Comparison of ENCODE assay signal across 16 mouse cellular contexts in genomic region chr2:112600222-112600621, GRCm38 (mm10).
DNase-seq lines count a peak whose midpoint lies in the region; ATAC-seq and TF ChIP-seq lines count a peak whose summit lies in the region.
"Had no signal": no experiment of that assay in that cellular context is flagged by ENCODE, and none has a peak within 500 bp of the region (broad histone marks: within the 10 kb centered on the region; RNA-seq: fewer than 3 reads in every experiment).

No protein-coding gene starts in this region.

- ATAC-seq in hindbrain, embryonic 12.5 days (ENCODE audit: low FRiP score): 0 out of 2 replicates have a peak, but pooled peaks have one; percentile 11
- ATAC-seq in midbrain, embryonic 16.5 days: 0 out of 2 replicates have a peak, but pooled peaks have one; percentile 36
- ATAC-seq in midbrain, embryonic 13.5 days: no peak
- ATAC-seq: intestine, postnatal 0 days; liver, postnatal 0 days had no signal

- no peak for DNase-seq in hindbrain, embryonic 10.5 days (ENCODE audit: low spot score)
- DNase-seq in brain, embryonic 14.5 days (ENCODE audit: low read depth): peak; percentile 31
- DNase-seq in retina, postnatal 1 day: peak; percentile 41
- no peak for DNase-seq in layer of hippocampus, postnatal 14 days (ENCODE audit: low spot score in 2 of 2)
- DNase-seq in urinary bladder, postnatal 36 days (ENCODE audit: low spot score in 2 of 2): no peak
- DNase-seq: heart, postnatal 36 days; liver, postnatal 0 days; lung, postnatal 36 days had no signal

- TF ChIP-seq CTCF in brain, embryonic 14.5 days (IDR thresholded peaks at IDR 0.05; ENCODE audit: borderline replicate concordance, extremely low read depth, insufficient read depth, insufficient read length): no peak

- H3K4me3 ChIP-seq in hindbrain, embryonic 12.5 days: no peak overlapping the region
- H3K4me3 ChIP-seq in hindbrain, embryonic 10.5 days: no peak overlapping the region
- no peak overlapping the region for H3K4me3 ChIP-seq in midbrain, embryonic 16.5 days (ENCODE audit: low read depth, low read length)
- no peak overlapping the region for H3K4me3 ChIP-seq in midbrain, embryonic 13.5 days (replicated peaks)
- H3K4me3 ChIP-seq: embryonic facial prominence, embryonic 12.5 days; heart, embryonic 12.5 days; limb, embryonic 15.5 days; neural tube, embryonic 12.5 days had no signal

- H3K9ac ChIP-seq in hindbrain, embryonic 12.5 days: no peak overlapping the region
- H3K9ac ChIP-seq in midbrain, embryonic 16.5 days (ENCODE audit: low read depth, low read length): no peak overlapping the region
- no peak overlapping the region for H3K9ac ChIP-seq in midbrain, embryonic 13.5 days (replicated peaks)
- H3K9ac ChIP-seq: embryonic facial prominence, embryonic 12.5 days; heart, embryonic 12.5 days; limb, embryonic 15.5 days; liver, postnatal 0 days; neural tube, embryonic 12.5 days had no signal

- H3K4me2 ChIP-seq in hindbrain, embryonic 12.5 days (replicated peaks): no peak overlapping the region
- no peak overlapping the region for H3K4me2 ChIP-seq in midbrain, embryonic 16.5 days (ENCODE audit: low read length)
- H3K4me2 ChIP-seq in midbrain, embryonic 13.5 days (replicated peaks): no peak overlapping the region
- H3K4me2 ChIP-seq: embryonic facial prominence, embryonic 12.5 days; heart, embryonic 12.5 days; limb, embryonic 15.5 days; neural tube, embryonic 12.5 days had no signal

- no peaks in the 10 kb centered on the region for H3K36me3 ChIP-seq in hindbrain, embryonic 12.5 days
- no peaks in the 10 kb centered on the region for H3K36me3 ChIP-seq in hindbrain, embryonic 10.5 days
- no peaks in the 10 kb centered on the region for H3K36me3 ChIP-seq in midbrain, embryonic 16.5 days (ENCODE audit: control insufficient read depth, insufficient read depth, low read length)
- H3K36me3 ChIP-seq in midbrain, embryonic 13.5 days: no peaks in the 10 kb centered on the region
- H3K36me3 ChIP-seq: embryonic facial prominence, embryonic 12.5 days; heart, embryonic 12.5 days; limb, embryonic 15.5 days; neural tube, embryonic 12.5 days had no signal

- 49% methylated on average over 10 of the region's 10 CpGs for WGBS in hindbrain, embryonic 12.5 days
- 44% methylated on average over 10 of the region's 10 CpGs for WGBS in hindbrain, embryonic 10.5 days
- 46% methylated on average over 10 of the region's 10 CpGs for WGBS in midbrain, embryonic 16.5 days
- 41% methylated on average over 10 of the region's 10 CpGs for WGBS in midbrain, embryonic 13.5 days

- H3K9me3 ChIP-seq in hindbrain, embryonic 12.5 days (replicated peaks): no peaks in the 10 kb centered on the region
- H3K9me3 ChIP-seq in hindbrain, embryonic 10.5 days: no peaks in the 10 kb centered on the region
- H3K9me3 ChIP-seq in midbrain, embryonic 16.5 days (replicated peaks; ENCODE audit: control insufficient read depth, low read length, poor library complexity, severe bottlenecking): no peaks in the 10 kb centered on the region
- H3K9me3 ChIP-seq in midbrain, embryonic 13.5 days: no peaks in the 10 kb centered on the region
- H3K9me3 ChIP-seq: embryonic facial prominence, embryonic 12.5 days; heart, embryonic 12.5 days; limb, embryonic 15.5 days; neural tube, embryonic 12.5 days had no signal

- H3K4me1 ChIP-seq in hindbrain, embryonic 12.5 days: no peaks in the 10 kb centered on the region
- 0 out of 2 replicates have a peak, but pooled peaks cover 3% of the 10 kb centered on the region for H3K4me1 ChIP-seq in hindbrain, embryonic 10.5 days (replicated peaks)
- H3K4me1 ChIP-seq in midbrain, embryonic 16.5 days (ENCODE audit: control insufficient read depth, insufficient read depth, low read length): no peaks in the 10 kb centered on the region
- H3K4me1 ChIP-seq in midbrain, embryonic 13.5 days (replicated peaks): no peaks in the 10 kb centered on the region
- H3K4me1 ChIP-seq: embryonic facial prominence, embryonic 12.5 days; neural tube, embryonic 12.5 days had no signal

- H3K27me3 ChIP-seq in hindbrain, embryonic 12.5 days: no peaks in the 10 kb centered on the region
- no peaks in the 10 kb centered on the region for H3K27me3 ChIP-seq in hindbrain, embryonic 10.5 days (ENCODE audit: insufficient read depth, poor library complexity, severe bottlenecking)
- no peaks in the 10 kb centered on the region for H3K27me3 ChIP-seq in midbrain, embryonic 16.5 days (ENCODE audit: control insufficient read depth, insufficient read depth, low read depth, low read length)
- no peaks in the 10 kb centered on the region for H3K27me3 ChIP-seq in midbrain, embryonic 13.5 days
- H3K27me3 ChIP-seq: embryonic facial prominence, embryonic 12.5 days; heart, embryonic 12.5 days; limb, embryonic 15.5 days; neural tube, embryonic 12.5 days had no signal

- TF ChIP-seq POLR2A in brain, embryonic 14.5 days (IDR thresholded peaks at IDR 0.05; ENCODE audit: borderline replicate concordance, extremely low read depth, insufficient read depth, insufficient read length, poor library complexity, severe bottlenecking): no peak

- H3K27ac ChIP-seq in hindbrain, embryonic 12.5 days: no peak overlapping the region
- no peak overlapping the region for H3K27ac ChIP-seq in hindbrain, embryonic 10.5 days
- no peak overlapping the region for H3K27ac ChIP-seq in midbrain, embryonic 16.5 days (ENCODE audit: low read length)
- H3K27ac ChIP-seq in midbrain, embryonic 13.5 days: no peak overlapping the region
- H3K27ac ChIP-seq: embryonic facial prominence, embryonic 12.5 days; limb, embryonic 15.5 days; neural tube, embryonic 12.5 days had no signal

Comparison
In these comparisons a context has a peak if more than half of its experiments do, and no peak if none do; other contexts are left out.
1. DNase-seq: peak in brain, embryonic 14.5 days (single experiment) and retina, postnatal 1 day (single experiment); none in hindbrain, embryonic 10.5 days (single experiment), layer of hippocampus, postnatal 14 days (0 of 2) and urinary bladder, postnatal 36 days (0 of 2).